Mouse (Mus musculus): Measurements from ENCODE around the gene Polr2c. TPM values are rescaled to one million over a fixed set of nuclear protein-coding genes. Genes with fewer than 3 reads are reported as not detected.

The Polr2c gene
- polyA plus RNA-seq (2014; fragmentation: Illumina TruSeq; extraction: RNeasy Lipid Tissue Mini Kit (QIAGEN cat#74804)) = 2.4 TPM

GRCm38 (mm10) chr8:94857346-94858173 lies at the start of gene Polr2c:
Gene Polr2c (plus strand): TSS chr8:94857450.

GRCm38 (mm10) chr8:94810153-94810552 lies 47.1 kb upstream of the Polr2c start, which contains the start of gene Ccl17:
Gene Ccl17 (plus strand): TSS chr8:94810453.

GRCm38 (mm10) chr8:94837662-94838574 lies 19.3 kb upstream of the Polr2c start, which contains the start of the genes Coq9 and Ciapin1:
Gene Coq9 (plus strand): TSS chr8:94838321.
Gene Ciapin1 (minus strand): TSS chr8:94838358.

GRCm38 (mm10) chr8:94876197-94876730 lies 19.0 kb downstream of the Polr2c start, which contains the start of gene Dok4:
Gene Dok4 (minus strand): TSS chr8:94876330.

GRCm38 (mm10) chr8:94917851-94918495 lies 60.7 kb downstream of the Polr2c start, which contains the start of gene Ccdc102a:
Gene Ccdc102a (minus strand): TSS chr8:94918098.

Other genes starting within 250 kb of the Polr2c start
- gene Arl2bp, start 190.8 kb upstream of the Polr2c start, polyA plus RNA-seq (2014; fragmentation: Illumina TruSeq; extraction: RNeasy Lipid Tissue Mini Kit (QIAGEN cat#74804)) = 357 TPM
- gene Pllp, start 161.2 kb upstream of the Polr2c start, polyA plus RNA-seq (2014; fragmentation: Illumina TruSeq; extraction: RNeasy Lipid Tissue Mini Kit (QIAGEN cat#74804)) = 0.94 TPM
- gene Ccl22, start 111.9 kb upstream of the Polr2c start, polyA plus RNA-seq (2014; fragmentation: Illumina TruSeq; extraction: RNeasy Lipid Tissue Mini Kit (QIAGEN cat#74804)) = 1.9 TPM
- gene Cx3cl1, start 85.4 kb upstream of the Polr2c start, polyA plus RNA-seq (2014; fragmentation: Illumina TruSeq; extraction: RNeasy Lipid Tissue Mini Kit (QIAGEN cat#74804)) = 0.68 TPM
- gene Ccl17, start 47.0 kb upstream of the Polr2c start, polyA plus RNA-seq (2014; fragmentation: Illumina TruSeq; extraction: RNeasy Lipid Tissue Mini Kit (QIAGEN cat#74804)) = not detected
- 5.0 TPM for gene Coq9, start 19.1 kb upstream of the Polr2c start, polyA plus RNA-seq (2014; fragmentation: Illumina TruSeq; extraction: RNeasy Lipid Tissue Mini Kit (QIAGEN cat#74804))
- 1.9 TPM for gene Ciapin1, start 19.1 kb upstream of the Polr2c start, polyA plus RNA-seq (2014; fragmentation: Illumina TruSeq; extraction: RNeasy Lipid Tissue Mini Kit (QIAGEN cat#74804))
- gene Dok4, start 18.9 kb downstream of the Polr2c start, polyA plus RNA-seq (2014; fragmentation: Illumina TruSeq; extraction: RNeasy Lipid Tissue Mini Kit (QIAGEN cat#74804)) = 1.4 TPM
- 0.31 TPM for gene Ccdc102a, start 60.6 kb downstream of the Polr2c start, polyA plus RNA-seq (2014; fragmentation: Illumina TruSeq; extraction: RNeasy Lipid Tissue Mini Kit (QIAGEN cat#74804))
- gene Adgrg5, start 66.2 kb downstream of the Polr2c start, polyA plus RNA-seq (2014; fragmentation: Illumina TruSeq; extraction: RNeasy Lipid Tissue Mini Kit (QIAGEN cat#74804)) = not detected
- 9.6 TPM for gene Adgrg1, start 117.3 kb downstream of the Polr2c start, polyA plus RNA-seq (2014; fragmentation: Illumina TruSeq; extraction: RNeasy Lipid Tissue Mini Kit (QIAGEN cat#74804))
- 0.51 TPM for gene Adgrg3, start 160.2 kb downstream of the Polr2c start, polyA plus RNA-seq (2014; fragmentation: Illumina TruSeq; extraction: RNeasy Lipid Tissue Mini Kit (QIAGEN cat#74804))
- gene Drc7, start 197.7 kb downstream of the Polr2c start, polyA plus RNA-seq (2014; fragmentation: Illumina TruSeq; extraction: RNeasy Lipid Tissue Mini Kit (QIAGEN cat#74804)) = 0.46 TPM
- not detected for gene Katnb1, start 223.7 kb downstream of the Polr2c start, polyA plus RNA-seq (2014; fragmentation: Illumina TruSeq; extraction: RNeasy Lipid Tissue Mini Kit (QIAGEN cat#74804))

Data from ovary, adult 10 weeks (tissue).